Mouse (Mus musculus): ENCODE measurements around the gene Lrrc19.

DNA sequence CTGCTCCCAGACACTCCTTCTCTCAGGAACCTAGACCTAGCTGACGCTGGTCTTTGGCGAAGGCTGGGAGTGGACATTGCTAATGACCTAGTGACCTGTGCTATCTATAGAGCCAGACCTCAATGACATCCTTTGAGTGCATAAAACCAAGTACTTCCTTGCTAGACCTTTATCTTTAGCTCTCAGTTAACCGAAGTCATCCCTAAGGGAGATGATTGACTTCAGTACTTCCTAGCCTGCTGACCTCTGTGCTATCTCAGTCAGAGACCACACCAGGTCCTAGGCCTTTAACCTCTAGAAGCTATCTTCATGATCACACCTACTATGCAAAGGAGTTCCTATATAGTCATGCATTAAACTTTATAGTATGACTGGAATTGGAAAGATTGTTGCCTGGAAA lies 39.6 kb downstream of the Lrrc19 start:
- TF ChIP-seq TAL1 (IDR thresholded peaks at IDR 0.05; ENCODE audit: low read length) (no peak), GATA1 (IDR thresholded peaks at IDR 0.05; ENCODE audit: low read length) (no peak)
